Mouse (Mus musculus) adrenal gland, adult (tissue): ENCODE results near the gene Gm49380.

Experiments used
- DNase-seq, 2 experiments: peaks; one replicate each; pipeline ENCODE4 v3.0.0; 2022 to 2023; ENCODE audit warnings: low spot score in 1 of 2; ENCODE audit not compliant: inconsistent age in 2 of 2

The Gm49380 gene

GRCm38 (mm10) chr9:44048541-44049380 is 64.5 kb downstream of the Gm49380 start:
- DNase-seq = peak; percentile 93 to 99

- DNase-seq = peak; percentile 86 to 98
Measured at GRCm38 (mm10) chr9:44047571-44048490, 65.5 kb downstream of the Gm49380 start.

- no peak for DNase-seq
Measured at GRCm38 (mm10) chr9:44047071-44047470, 66.2 kb downstream of the Gm49380 start.

- no peak for DNase-seq
Measured at GRCm38 (mm10) chr9:44046426-44046825, 66.9 kb downstream of the Gm49380 start.

- DNase-seq = no peak
Measured at GRCm38 (mm10) chr9:44045884-44046272, 67.4 kb downstream of the Gm49380 start.

GRCm38 (mm10) chr9:44045158-44045883 is 68.0 kb downstream of the Gm49380 start:
- DNase-seq = peak; percentile 90 to 97

- DNase-seq = peak; percentile 95 to 99
Measured at GRCm38 (mm10) chr9:44044426-44045157, 68.7 kb downstream of the Gm49380 start.

GRCm38 (mm10) chr9:44043708-44044425 is 69.4 kb downstream of the Gm49380 start:
- peak in 1 of 2 experiments; percentile 99 for DNase-seq

GRCm38 (mm10) chr9:44042836-44043707 is 70.2 kb downstream of the Gm49380 start, which contains the start of gene Thy1:
Thy1 (plus strand) TSS chr9:44043384.
- DNase-seq = peak; percentile 96 to 98

- DNase-seq = peak in 1 of 2 experiments; percentile 97
Measured at GRCm38 (mm10) chr9:44042396-44042680, 71.0 kb downstream of the Gm49380 start.

- DNase-seq = peak in 1 of 2 experiments; percentile 88
Measured at GRCm38 (mm10) chr9:44041511-44042395, 71.5 kb downstream of the Gm49380 start.

- DNase-seq = no peak
Measured at GRCm38 (mm10) chr9:44037106-44037505, 76.2 kb downstream of the Gm49380 start.

GRCm38 (mm10) chr9:44033957-44034727 is 79.2 kb downstream of the Gm49380 start:
- DNase-seq = no peak

GRCm38 (mm10) chr9:44033317-44033716 is 80.0 kb downstream of the Gm49380 start:
- no peak for DNase-seq

- no peak for DNase-seq
Measured at GRCm38 (mm10) chr9:44031946-44032345, 81.4 kb downstream of the Gm49380 start.

- DNase-seq = no peak
Measured at GRCm38 (mm10) chr9:44031079-44031478, 82.2 kb downstream of the Gm49380 start.

- DNase-seq = no peak
Measured at GRCm38 (mm10) chr9:44030646-44031045, 82.7 kb downstream of the Gm49380 start.
